Mouse (Mus musculus) bone marrow macrophage, adult 2 months (primary cell): ENCODE measurements around the gene Ptpre.

Source experiments
- CTCF ChIP-seq: IDR thresholded peaks from 2 replicates; pipeline ENCODE4 v1.5.1; 2012; ENCODE audit warnings: low read depth, mild to moderate bottlenecking, low read length, moderate library complexity
- POLR2A ChIP-seq: IDR thresholded peaks from 2 replicates; pipeline ENCODE4 v1.6.1; 2012; ENCODE audit warnings: mild to moderate bottlenecking, low read depth, low read length, borderline replicate concordance

DNA sequence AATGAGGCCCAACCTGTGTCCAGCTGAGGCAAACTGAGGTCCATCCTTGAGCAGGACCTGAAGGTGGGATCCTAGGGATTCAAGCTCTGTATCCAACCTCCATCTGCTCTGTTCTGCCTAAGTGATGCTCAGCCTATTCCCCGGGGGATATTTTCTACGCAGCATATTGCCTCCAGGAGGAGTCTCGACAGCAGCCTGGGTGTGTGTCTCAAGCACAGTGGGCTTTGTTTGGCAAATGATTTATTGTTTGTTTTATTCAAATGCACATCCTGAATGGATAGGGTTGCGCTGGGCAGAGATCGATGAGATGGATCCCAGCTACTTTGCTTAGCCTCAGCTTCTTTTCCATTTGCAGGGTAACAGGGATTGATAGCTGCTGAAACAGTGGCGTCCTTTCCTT, 11.2 kb downstream of the Ptpre start:
- TF ChIP-seq CTCF (no peak), POLR2A (no peak)
